Mouse (Mus musculus): ENCODE results near the gene 3110009E18Rik.

3110009E18Rik gene

DNA sequence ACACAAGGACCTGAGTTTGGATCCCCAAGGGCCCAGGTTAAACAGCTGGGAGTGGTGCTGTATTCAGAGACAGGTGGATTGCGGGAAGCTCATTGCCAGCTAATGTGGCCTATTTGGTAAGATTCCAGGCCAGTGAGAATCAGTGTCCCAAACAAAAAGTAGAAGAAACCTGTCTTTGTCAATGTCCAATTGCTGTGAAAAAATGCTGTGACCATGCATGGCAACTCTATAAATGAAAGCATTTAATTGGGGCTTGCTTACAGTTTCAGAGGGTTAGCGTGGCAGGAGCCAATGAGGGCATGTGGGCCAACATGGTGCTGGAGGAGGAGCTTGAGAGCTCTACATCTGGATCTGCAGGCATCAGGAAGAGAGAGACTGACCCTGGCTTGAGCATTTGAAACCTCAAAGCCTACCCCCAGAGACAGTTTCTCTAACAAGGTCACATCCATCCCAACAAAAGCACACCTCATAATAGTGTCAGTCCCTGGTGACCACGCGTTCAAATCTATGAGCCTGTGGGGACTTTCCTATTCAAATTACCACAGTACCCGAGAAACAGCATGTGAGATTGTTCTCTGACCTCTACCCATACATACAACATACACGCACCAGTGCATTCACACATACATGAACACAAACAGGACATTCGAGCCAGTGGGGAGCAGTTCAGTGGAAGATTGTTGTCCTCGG lies 24.7 kb downstream of the 3110009E18Rik start:
- no peak for DNase-seq

DNA sequence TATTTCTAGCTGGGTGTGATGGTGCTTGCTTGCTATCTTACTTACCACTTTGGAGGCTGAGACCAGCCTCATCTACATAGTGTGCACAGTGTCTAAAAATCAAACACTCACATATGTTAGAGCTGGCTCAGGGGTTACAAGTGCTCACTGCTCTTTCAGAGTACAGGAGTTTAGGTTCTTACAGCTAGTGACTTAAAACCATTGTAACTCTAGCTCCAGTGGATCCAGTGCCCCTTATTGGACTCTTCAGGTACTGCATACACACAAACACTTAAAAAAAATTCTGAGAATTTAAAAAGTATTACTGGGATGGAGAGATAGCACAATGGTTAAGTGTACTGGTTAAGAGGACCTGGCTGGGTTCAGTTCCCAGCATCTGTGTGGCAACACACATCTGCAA lies 26.0 kb downstream of the 3110009E18Rik start:
- no peak for DNase-seq

DNA sequence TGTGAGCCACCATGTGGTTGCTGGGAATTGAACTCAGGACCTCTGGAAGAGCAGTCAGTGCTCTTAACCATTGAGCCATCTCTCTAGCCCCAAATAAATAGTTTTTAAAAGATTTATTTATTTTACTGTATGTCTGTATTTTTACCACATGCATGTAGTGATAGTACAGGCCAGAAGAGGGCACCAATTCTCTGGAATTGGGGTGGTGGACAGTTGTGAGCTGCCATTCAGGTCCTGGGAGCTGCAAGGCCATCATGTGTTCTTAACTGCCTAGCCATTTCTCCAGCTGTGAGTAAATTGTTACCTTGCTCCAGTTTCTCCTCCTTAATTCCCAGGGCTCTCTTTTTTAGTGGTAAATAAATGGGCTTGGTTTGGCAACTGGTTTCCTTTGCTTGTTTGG lies 33.2 kb downstream of the 3110009E18Rik start:
- DNase-seq = no peak

DNA sequence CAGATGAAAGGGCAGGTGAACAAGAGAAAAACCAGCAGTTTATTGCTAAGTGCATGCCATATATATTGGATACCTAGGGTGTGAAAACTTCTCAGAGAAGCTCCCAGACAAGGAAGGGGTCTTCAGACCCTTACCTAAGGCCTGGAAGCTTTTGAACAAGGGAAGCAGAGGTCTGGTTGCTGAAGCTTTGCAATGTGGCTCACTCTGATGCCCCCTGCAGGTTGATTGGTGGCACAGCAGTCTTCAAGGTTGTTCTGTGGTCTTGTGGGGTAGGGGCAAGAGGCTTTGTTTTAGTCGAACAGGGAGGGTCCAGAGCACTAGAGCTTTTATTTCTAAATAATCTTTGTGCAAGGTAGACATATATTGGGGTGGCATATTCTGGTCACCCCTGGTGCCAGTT lies 34.3 kb downstream of the 3110009E18Rik start:
- no peak for DNase-seq

DNA sequence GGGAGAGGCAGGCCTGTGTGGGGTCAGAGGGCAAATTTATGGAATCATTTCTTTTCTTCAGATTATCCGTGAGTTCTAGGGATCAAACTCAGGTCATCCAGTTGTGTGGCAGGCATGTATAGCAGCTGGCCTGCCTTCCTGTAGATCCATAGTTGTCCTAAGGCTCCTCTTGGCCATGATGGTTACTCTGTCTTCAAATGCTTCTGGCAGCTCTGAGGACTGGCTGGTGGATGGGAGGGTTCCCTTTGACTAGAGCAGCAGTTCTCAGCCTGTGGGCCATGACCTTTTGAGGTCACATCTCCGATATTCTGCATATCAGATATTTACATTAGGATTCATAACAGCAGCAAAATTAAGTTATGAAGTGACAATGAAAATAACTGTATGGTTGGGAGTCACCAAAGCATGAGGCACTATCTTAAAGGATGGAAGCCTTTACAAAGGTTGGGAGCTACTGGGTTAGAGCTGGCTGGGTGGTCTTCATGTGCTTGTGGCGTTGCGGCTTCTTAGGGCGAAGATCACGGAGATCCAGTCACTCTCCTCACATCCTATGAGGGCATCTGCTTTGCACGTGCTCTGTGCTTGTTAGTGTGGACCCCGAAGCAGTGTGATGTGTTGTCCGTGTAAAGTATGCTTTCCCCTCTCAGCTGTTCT lies 37.6 kb downstream of the 3110009E18Rik start:
- no peak for DNase-seq

DNA sequence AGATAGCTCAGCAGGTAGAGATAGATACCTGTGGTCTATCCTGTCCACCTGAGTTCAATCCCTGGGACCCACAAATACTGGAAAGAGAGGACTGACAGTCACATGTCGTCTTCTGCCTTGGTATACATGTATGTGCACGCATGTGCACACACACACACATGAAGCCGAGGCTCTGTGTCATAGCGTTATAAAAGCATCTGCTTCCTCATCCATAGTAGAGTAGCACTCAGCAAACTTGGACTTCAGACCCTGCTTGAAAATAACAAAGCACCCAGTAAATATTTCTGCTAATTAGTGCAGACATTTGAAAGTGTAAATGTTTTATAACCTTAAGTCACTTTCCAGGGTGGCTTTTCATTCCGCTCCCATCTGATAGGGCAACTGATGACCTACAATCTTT lies 40.5 kb downstream of the 3110009E18Rik start:
- DNase-seq = no peak

DNA sequence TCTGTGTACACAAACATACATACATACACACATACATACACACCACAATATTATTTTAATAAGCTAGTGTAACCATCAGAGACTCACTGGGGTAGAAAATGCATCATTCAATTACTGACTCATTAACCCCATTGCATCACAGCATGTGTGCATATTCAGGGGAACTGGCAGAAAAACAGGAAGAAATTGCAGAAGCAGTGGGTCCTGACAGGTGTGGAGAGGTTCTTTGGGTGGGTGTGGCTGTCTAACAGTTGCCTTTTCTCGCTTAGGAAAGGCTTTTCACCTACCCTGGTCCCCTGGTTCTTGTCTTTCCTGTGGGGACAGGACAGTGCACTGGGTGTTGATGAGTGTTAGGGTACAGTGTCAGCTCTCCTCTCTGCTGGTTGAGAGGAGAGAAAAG lies 41.6 kb downstream of the 3110009E18Rik start:
- DNase-seq = no peak

DNA sequence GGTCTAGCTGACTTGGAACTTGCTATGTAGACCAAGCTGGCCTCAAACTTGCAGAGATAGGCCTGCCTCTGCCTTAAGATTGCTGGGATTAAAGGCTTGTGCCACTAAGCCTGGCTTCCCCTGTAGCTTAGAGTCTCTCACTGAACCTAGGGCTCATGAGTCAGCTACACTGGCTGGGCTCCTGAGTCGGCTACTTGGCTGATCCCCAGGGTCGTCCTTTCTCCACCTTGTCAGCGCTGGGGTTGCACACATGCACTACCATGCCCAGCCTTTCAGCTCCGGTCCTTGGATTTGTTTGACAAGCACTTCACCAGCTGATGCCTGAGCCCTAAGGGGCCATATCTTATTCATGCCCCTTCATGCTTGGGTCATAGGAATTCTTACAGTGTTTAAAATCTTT lies 47.0 kb downstream of the 3110009E18Rik start:
- DNase-seq = no peak

DNA sequence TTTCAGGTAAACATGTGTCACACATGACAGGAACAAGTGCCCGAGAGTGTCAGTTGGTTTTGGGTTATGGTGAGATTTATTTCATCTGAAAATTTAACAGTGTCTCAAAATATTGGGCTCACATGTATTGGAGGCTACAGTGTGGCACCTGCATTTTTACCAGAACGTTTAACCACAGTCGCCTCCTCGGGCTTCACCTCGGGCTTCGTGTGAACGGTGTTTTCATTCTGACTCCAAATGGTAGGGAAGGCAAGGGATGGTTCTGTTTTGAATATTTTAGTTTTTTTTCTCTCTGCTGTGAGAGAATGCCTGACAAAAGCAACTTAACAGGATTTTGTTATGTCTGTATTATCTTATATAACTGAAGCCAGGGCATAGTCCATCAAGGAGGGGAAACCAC lies 47.7 kb downstream of the 3110009E18Rik start:
- DNase-seq = no peak

DNA sequence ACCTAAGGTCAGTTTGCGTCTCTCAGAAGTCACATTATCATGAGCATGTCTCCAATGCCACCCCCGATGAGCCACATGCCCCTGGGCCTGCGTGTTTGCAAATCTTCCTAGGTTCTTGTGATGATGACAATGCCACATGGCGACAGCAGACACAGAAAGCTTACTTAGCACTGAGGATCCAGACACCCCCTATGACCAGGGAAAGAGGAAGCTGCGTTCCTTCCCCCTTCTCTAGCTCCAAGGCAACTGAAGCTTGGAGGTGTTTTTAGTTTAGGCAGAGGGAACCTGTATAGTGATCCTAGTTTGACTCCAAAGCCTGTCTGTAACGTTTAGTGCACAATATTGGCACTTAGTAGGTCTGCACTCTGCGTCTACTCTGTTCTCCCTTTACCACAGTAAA lies 49.3 kb downstream of the 3110009E18Rik start:
- DNase-seq = no peak

DNA sequence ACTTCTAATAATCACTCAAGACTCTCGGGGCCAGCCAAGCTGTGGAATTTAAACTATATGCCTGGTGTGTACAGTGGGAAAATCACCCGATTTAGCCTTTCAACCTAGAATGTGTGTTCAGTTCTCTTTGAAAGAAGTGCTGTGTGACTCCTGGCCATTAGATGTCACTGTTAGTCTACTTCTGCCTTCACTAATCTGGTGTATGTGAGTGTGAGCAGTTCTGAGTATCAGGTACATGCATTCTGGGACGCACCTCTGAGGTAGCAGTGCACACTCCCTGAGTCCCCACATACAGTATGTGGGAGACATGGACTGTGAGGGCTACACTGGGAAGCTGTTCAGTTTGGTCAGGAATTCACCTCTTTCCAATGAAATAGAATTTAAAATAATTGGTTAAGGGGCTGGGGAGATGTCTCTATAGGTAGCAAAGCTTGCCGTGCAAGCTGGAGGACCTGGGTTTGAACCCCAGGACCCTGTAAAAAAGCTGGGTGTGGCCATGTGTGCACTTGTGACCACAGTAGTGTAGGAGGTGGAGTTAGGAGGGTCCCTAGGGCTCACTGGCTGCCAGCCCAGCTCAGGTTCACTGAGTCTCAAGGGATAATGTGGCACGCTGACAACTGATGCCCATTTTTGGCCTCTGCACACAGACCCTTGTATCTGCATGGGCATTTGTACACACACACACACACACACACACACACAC lies 51.0 kb downstream of the 3110009E18Rik start:
- DNase-seq = peak; percentile 34

DNA sequence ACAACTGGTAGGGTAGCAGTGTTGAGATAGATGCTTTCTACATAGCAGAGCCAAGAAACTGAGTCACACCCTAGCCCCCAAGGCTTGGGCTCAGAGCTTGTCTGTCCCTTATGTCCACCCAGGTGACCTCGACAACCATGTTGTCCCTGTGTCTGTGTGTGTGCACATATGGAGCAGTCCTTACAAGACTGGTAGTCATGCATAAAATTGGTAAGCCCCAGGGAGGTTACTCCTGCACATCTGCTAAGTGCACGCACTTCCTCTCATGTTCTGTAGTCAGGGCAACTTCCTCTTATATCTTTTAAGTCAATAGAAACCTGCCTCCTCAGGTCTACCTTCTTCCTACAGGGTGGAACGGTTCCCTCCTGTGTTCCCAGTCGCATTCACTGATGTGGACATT lies 54.0 kb downstream of the 3110009E18Rik start:
- DNase-seq = no peak

DNA sequence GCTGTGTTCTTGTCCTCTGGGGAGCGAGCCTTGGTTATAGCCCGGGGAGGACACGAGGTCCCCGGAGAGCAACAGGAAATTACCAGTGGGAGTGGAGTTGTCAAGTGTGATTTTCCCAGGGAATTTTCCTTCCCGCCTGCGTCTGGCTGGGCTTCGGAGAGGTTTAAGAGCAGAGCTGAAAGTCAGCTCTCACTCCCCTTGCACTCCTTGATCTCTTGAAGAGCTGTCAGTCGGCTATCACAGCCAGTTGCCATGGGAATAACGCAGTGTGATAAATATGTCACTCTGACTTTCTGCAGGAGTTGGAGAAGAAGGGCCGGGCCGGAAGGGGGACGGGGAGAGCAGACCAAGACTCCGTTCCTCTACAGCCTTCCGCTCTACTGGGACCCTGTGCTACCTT lies 55.3 kb downstream of the 3110009E18Rik start:
- DNase-seq = no peak

DNA sequence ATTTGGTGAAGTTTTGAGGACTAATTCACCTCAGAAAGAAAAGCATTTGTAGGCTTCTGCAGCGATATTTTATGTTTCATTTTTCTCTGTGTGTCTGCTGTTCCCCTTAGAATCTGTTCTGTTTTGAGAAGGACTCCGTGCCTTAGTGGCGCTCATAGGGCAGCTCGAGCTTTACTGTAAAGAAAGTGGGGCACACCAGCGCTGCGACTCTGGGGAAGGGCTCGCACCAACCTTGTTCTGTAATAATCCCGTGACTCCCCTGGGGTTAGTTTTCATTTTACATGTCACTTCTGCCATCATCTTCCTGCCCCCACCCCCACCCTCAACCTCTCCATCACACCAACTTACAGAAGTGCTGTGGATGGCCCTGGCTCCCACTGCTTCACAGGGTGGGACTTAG lies 56.2 kb downstream of the 3110009E18Rik start:
- no peak for DNase-seq

DNA sequence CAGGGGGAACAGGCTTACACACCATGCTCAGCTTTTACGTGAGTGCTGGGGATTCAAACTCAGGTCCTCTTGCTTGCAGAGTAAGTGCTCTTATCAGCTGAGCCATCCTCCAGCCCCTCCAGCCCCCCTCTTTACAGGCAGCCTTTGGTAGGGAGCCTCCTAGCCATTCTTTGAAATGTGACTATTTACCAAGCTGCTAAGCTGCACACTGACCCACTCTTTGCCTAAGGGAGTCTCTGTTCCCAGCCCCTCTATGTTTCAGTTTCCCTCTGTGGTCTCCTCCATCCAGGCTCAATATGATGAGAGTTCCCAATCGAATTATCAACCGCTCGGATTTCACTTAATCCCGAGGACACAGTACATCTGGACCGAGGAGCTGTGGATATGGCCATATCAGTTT lies 65.2 kb downstream of the 3110009E18Rik start:
- no peak for DNase-seq

DNA sequence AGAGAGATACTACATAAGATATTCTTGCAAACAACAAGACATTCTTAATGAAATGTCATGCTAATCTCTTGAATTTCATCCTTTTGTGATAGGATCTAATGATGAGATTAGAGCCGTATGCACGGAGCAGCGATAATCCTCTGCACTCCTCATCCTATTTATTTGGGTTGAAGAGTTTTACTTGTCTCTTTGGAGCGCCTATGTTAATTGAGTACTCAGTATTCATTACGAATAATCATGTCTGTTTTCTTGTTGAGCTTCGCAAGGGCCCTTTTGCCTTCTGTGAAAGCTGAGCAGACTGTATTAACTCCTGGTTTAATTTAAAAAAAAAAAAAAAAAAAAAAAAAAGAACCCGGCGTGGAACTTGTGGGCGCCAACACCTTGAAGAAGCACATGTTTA lies 65.7 kb downstream of the 3110009E18Rik start:
- no peak for DNase-seq

DNA sequence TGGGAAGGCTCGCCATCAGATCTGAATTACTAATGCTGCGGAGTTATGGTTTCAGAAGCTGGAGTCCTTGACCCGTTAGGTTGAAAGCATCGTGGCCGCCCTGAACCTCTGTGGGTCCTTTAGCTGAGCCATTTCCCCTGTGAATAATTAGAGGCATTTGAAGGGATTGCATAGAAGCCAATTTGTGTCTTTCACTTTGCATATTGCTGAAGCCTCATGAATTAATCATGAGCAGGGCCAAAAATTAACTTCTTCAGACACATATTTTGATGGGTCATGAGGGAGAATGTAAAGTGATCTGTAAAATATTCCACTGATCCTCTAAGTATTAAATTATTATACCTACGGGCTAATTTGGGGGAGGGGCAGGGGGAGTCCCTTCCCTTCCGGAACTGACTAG lies 66.1 kb downstream of the 3110009E18Rik start:
- DNase-seq = no peak

DNA sequence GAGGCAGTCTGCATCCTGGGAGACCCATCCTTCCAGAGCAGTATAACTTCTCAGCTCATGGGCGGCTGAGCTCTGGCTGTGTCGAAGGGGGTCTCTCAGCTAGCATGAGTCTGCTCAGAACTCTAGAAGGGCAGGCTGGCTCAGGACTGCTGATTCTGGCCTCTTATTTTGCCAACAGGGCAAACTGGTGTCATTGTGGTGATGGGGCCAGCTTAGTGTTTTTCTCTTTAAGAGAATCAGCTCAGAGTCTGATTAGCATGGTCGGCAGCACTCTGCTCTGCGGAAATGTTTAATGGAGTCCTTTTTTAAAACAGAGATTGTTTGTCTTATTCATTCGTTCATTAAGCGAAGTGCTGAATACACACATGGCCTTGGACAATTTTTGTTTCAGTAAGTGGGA lies 68.2 kb downstream of the 3110009E18Rik start:
- DNase-seq = no peak

DNA sequence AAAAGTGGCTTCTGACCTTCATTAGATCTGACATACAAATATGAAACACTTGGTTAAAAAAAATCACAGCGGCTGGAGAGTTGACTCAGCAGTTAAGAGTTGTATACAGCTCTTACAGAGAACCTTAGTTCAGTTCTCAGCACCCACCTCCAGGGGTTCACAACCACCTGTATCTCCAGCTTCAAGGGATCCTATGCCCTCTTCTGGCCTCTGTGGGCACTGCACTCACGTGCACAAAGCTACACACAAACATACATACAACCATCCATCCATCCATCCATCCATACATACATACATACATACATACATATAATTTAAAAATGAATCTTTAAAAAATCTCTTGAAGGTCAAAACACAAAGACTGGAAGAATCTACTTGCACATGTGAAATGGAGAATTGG lies 69.3 kb downstream of the 3110009E18Rik start:
- no peak for DNase-seq

DNA sequence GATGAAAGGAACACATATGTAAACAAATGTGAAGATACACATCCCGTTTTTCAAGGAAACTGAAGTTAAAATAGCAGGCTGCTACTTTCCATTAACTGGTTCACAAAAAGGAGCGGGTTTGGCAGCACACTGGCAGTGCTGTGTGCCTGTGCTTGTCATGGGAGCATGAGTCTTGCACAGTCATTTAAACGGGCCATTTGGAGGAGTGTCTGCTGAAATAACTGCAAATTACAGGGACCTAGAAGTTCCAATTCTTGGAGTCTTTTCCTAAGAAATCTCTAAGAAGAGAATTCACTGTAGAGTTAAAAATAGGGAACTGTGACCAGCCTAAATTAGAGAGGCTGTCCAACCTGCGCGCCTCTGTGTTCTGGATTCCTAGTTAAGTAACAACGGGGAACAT lies 70.0 kb downstream of the 3110009E18Rik start:
- DNase-seq = no peak

DNA sequence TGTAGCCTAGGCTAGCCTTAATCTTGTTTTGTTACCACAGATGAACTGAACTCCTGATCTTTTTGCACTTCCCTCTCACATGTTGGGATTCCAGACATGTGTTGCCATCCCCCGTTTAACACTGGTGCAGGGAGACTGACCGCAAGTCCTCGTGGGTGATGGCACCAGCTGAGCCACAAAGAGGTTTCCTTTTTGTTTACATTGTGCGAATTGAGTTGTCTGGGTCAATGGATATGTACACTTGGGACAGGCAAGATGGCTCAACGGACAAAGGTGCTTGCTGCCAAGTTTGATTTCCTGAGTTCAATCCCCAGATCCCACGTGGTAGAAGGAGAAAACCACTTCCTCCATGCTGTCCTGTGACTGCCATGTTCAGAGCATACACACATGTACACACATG lies 71.3 kb downstream of the 3110009E18Rik start:
- no peak for DNase-seq

DNA sequence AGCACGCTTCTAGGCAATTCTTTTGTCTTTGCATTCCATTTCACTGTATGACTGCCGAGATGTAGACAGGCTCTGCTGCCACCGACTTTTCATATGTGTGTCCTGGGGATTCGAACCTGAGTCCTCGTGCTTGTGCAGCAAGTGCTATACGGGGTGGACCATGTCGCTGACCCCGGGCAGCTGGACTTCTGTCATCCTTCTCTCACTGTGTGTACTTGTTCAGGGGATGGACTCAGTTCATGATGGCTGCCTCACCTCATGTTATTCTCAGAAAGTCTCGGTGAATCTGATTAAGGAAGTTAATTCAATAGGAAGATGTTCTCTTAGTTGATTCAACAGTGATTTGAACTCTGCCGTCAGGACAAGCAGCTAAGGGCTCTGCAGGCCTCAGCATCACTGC lies 72.6 kb downstream of the 3110009E18Rik start:
- DNase-seq = no peak

DNA sequence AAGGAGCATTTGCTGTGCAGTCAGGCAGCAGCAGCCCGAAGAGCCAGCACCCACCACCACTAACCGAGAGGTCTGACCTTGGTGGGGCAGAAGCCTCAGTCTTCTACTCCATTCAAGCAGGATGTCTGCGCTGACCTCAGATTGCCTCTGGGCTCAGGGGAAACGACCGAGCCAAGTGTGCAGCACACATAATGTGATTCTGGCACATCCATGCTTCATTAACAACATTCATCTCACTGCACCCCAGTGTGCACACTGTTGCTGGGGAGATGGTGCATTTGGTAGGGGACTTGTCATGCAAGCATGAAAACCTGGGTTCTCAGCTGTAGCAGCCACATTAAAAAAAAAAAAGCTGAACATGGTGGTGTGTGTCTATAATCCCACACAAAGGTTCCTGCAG lies 75.0 kb downstream of the 3110009E18Rik start:
- no peak for DNase-seq

DNA sequence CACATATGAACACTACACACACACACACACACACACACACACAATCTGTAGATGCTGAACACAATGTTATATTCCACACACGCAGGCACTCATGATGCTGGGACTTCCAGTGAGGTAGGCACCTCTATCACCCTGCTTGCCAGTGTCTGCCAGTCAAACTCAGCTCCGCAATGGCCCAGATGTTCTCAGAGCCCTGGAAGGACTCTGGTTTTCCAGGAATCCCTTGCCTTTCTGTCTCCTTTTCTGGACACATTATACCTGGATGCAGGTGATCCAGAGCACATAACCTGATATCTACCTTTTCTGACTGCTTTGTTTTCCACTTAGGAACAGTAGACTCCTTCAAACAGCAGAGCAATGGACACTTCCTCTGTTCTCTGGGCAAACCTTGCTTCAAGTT lies 75.7 kb downstream of the 3110009E18Rik start:
- no peak for DNase-seq
